Mouse (Mus musculus): Measurements from ENCODE around the gene Moxd1.

- TF ChIP-seq CTCF (IDR thresholded peaks at IDR 0.05) = no peak
- TF ChIP-seq POLR2A (IDR thresholded peaks at IDR 0.05; ENCODE audit: insufficient read depth, low read depth, low read length) = no peak
- no peak for TF ChIP-seq EP300 (IDR thresholded peaks at IDR 0.05; ENCODE audit: insufficient read depth, low read depth, low read length)
Measured at GRCm38 (mm10) chr10:24282650-24283049, 59.3 kb downstream of the Moxd1 start.
